Mouse (Mus musculus) bone marrow macrophage, adult 2 months (primary cell): Measurements from ENCODE around the gene Cxcl9. TPM values are rescaled to one million over a fixed set of nuclear protein-coding genes. Genes with fewer than 3 reads are reported as not detected.
"Not testable (repeated sequence)": the region's sequence is repeated elsewhere in the genome, so short reads cannot be mapped to it uniquely, and the experiment has no call there.

ENCODE experiments used
- H3K27ac ChIP-seq: 2 replicates; pipeline ENCODE4 v1.5.1; 2012; ENCODE audit warnings: low read depth, low read length; ENCODE audit not compliant: insufficient read depth
- H3K4me1 ChIP-seq: 2 replicates; pipeline ENCODE4 v1.6.1; 2012; ENCODE audit warnings: low read length; ENCODE audit not compliant: control insufficient read depth, insufficient read depth
- H3K4me3 ChIP-seq: 2 replicates; pipeline ENCODE4 v1.5.1; 2012; ENCODE audit warnings: mild to moderate bottlenecking, low read length, moderate library complexity; ENCODE audit not compliant: insufficient read depth
- CTCF ChIP-seq: IDR thresholded peaks from 2 replicates; pipeline ENCODE4 v1.5.1; 2012; ENCODE audit warnings: low read depth, mild to moderate bottlenecking, low read length, moderate library complexity
- POLR2A ChIP-seq: IDR thresholded peaks from 2 replicates; pipeline ENCODE4 v1.6.1; 2012; ENCODE audit warnings: mild to moderate bottlenecking, low read depth, low read length, borderline replicate concordance
- polyA plus RNA-seq: library from polyadenylated mRNA; stranded (reverse); fragments of >200 nt; gene quantifications from 2 replicates; pipeline ENCODE4 v1.2.4, GENCODE M21; 2012; ENCODE audit not compliant: missing spikeins, insufficient read depth, insufficient read length

Gene Cxcl9
- polyA plus RNA-seq, 1 experiment, result 0.38 TPM

- Histone ChIP-seq H3K4me3 (no peak overlapping the region), H3K27ac (no peak overlapping the region)
These were observed 38.7 kb upstream of the Cxcl9 start for GRCm38 (mm10) chr5:92366565-92366964.

GRCm38 (mm10) chr5:92365146-92365705 lies 37.3 kb upstream of the Cxcl9 start:
- H3K4me3 ChIP-seq, result no peak overlapping the region
- TF ChIP-seq POLR2A (no peak), CTCF (no peak)
- H3K4me1 ChIP-seq, result peaks cover 15% of the 10 kb centered on the region
- H3K27ac ChIP-seq, result no peak overlapping the region

More at GRCm38 (mm10) chr5:92366565-92366964, 38.7 kb upstream of the Cxcl9 start:
- peaks cover 28% of the 10 kb centered on the region for H3K4me1 ChIP-seq
- TF ChIP-seq CTCF (no peak), POLR2A (no peak)

- TF ChIP-seq CTCF (no peak), POLR2A (no peak)
- Histone ChIP-seq H3K4me1 (peaks cover 10% of the 10 kb centered on the region), H3K27ac (no peak overlapping the region)
These were observed 36.1 kb upstream of the Cxcl9 start for GRCm38 (mm10) chr5:92364011-92364410.

GRCm38 (mm10) chr5:92363179-92363578 lies 35.3 kb upstream of the Cxcl9 start:
- no peak overlapping the region for H3K4me3 ChIP-seq
- peaks cover 9% of the 10 kb centered on the region for H3K4me1 ChIP-seq
- H3K27ac ChIP-seq, result no peak overlapping the region
- TF ChIP-seq CTCF, result no peak
- TF ChIP-seq POLR2A, result no peak

More at GRCm38 (mm10) chr5:92364011-92364410, 36.1 kb upstream of the Cxcl9 start:
- H3K4me3 ChIP-seq, result no peak overlapping the region

- Histone ChIP-seq H3K4me3 (no peak overlapping the region), H3K27ac (no peak overlapping the region), H3K4me1 (peaks cover 3% of the 10 kb centered on the region)
- TF ChIP-seq CTCF (no peak), POLR2A (no peak)
These were observed 31.0 kb upstream of the Cxcl9 start for GRCm38 (mm10) chr5:92358767-92359455.

- TF ChIP-seq POLR2A (no peak), CTCF (no peak)
- peaks cover 6% of the 10 kb centered on the region for H3K4me1 ChIP-seq
- no peak overlapping the region for H3K27ac ChIP-seq
- no peak overlapping the region for H3K4me3 ChIP-seq
These were observed 30.2 kb upstream of the Cxcl9 start for GRCm38 (mm10) chr5:92358033-92358432.

GRCm38 (mm10) chr5:92353517-92353916 lies 25.6 kb upstream of the Cxcl9 start:
- Histone ChIP-seq H3K27ac (peak overlapping the region; percentile 72), H3K4me3 (peak overlapping the region; percentile 65), H3K4me1 (peaks cover 17% of the 10 kb centered on the region)
- TF ChIP-seq POLR2A, result no peak
- TF ChIP-seq CTCF, result no peak

GRCm38 (mm10) chr5:92352716-92353115 lies 24.8 kb upstream of the Cxcl9 start:
- H3K27ac ChIP-seq, H3K4me3 ChIP-seq: not testable (repeated sequence)
- peaks cover 23% of the 10 kb centered on the region for H3K4me1 ChIP-seq

GRCm38 (mm10) chr5:92349731-92350130 lies 21.9 kb upstream of the Cxcl9 start:
- H3K27ac ChIP-seq, result no peak overlapping the region
- peaks cover 23% of the 10 kb centered on the region for H3K4me1 ChIP-seq
- H3K4me3 ChIP-seq, result no peak overlapping the region
- no peak for TF ChIP-seq POLR2A
- no peak for TF ChIP-seq CTCF

- Histone ChIP-seq H3K27ac (no peak within 1 kb of the TSS), H3K4me1 (peaks cover 20% of the 10 kb centered on the region), H3K4me3 (peak within 1 kb of the TSS; percentile 48)
- no peak for TF ChIP-seq CTCF
- no peak for TF ChIP-seq POLR2A
These were observed 21.0 kb upstream of the Cxcl9 start, which contains the start of gene Cxcl10 for GRCm38 (mm10) chr5:92348794-92349413. Gene Cxcl10 (minus strand): TSS chr5:92348889.
